Mouse (Mus musculus): ENCODE measurements around the gene Thumpd1.
"Not testable (repeated sequence)": the region's sequence is repeated elsewhere in the genome, so short reads cannot be mapped to it uniquely, and the experiment has no call there.

Gene Thumpd1

DNA sequence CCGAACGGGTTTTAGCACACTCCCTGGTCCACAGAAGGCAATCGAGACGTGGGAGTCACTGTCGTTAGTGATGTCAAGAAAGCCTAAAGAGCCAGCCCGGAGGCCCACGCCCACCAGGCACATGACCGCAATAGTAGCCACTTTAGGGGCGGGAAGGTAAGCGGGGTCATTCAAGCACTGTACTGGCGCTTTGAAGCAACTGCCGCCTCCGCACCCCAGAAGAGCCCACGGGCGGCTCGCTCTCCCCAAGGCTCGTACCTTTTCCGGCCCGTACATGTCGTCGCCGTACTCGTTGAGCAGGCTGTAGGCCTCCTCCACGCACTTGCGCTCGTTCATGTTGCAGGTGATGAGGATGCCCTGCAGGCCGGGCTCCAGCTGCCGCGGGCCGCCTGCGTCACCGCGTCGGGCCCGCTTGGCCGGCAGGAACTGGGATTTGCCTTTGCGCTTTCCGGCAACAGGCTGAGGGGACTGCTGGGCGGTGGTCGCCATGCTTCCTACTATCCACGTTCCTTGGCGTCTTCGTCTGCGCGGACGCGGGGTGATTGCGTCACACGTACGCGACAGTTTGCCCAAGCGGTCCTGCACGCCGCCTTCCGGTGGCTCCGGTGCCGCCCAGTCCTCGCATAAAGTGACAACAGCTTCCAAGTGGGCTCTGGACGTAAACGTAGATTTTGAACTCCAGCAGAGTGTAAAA is at the start of gene Thumpd1:
Thumpd1 (minus strand) TSS at position 546 of the 694 bp plus-strand sequence.
- DNase-seq: peak; percentile 80 to 91

DNA sequence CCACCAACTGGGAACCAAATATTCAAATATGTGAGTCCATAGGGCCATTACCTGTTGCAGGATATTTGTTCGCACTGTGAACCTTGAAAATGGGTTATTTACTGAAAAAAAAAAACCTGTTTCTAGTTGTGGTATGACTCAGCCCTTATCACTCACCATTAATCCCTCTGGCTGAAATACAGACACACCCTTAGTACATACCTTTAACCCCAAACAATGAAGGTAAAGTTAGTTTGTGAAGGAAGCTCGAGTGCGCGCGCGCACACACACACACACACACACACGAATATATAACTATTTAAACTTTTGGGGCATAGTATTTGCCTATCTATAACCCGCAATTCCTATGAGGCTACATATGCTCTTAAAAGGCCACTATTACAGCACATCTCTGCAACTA is 49.3 kb upstream of the Thumpd1 start:
- no peak for DNase-seq

DNA sequence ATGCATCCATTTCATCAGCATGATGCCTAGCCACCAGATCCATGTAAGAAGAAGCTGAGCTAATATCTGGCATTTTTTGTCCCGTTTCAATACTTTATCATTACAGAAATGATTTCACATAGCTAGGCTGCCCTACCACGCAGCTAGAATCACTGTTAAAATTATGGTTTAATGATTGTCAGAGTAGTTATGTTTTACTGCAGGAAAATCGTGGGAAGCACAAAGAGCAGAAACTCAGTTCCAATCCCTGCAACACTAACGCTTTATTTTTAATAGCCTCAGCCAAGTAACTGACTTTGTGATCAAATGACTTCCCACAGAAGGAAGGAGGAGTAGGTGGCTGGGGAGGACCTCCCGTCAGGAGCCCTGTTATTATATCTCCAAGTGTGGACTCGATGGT is 46.4 kb upstream of the Thumpd1 start:
- DNase-seq: no peak

DNA sequence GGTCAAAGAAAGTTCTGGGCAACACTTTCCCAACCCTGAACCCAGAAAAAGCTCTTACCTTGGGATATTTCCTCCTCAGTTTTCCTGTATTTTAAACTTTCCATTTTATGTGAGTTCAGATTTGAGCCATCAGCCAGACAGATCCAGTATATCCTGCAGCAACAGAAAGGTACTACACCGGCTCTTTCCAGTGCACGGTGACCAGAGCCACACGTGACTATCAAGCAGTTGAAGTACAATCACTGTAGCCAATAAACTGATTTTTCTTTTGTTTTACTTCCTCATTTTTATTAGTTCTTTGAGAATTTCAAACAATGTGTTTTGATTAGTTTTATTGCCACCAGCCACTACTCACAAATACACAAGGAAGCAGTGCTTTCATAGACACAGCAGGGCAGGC is 43.8 kb upstream of the Thumpd1 start:
- no peak for DNase-seq

DNA sequence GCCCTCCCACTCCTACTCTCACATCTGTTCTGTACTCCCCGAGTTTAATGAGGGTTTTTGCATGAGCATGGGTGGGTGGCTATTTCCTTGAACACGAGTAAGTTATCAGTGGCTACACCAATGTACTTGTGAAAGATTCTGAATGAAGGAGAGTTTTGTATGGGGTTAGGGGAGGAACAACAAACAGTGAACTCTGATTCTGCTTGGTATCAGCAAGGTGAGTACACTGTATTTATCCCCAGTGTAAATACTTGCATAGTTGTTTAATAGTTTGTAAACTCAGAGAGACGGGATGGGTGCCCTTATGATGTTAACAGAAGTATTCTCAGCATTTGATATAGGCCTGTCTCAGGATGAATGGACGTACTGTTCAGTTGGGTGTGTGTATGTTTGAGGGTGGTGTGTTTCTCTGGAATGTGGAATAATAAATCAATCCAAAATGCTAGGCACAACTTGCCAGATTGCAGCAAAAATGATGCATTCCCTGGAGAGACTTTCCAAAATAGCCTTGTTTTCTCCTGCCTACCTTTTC is 41.6 kb upstream of the Thumpd1 start:
- no peak for DNase-seq

DNA sequence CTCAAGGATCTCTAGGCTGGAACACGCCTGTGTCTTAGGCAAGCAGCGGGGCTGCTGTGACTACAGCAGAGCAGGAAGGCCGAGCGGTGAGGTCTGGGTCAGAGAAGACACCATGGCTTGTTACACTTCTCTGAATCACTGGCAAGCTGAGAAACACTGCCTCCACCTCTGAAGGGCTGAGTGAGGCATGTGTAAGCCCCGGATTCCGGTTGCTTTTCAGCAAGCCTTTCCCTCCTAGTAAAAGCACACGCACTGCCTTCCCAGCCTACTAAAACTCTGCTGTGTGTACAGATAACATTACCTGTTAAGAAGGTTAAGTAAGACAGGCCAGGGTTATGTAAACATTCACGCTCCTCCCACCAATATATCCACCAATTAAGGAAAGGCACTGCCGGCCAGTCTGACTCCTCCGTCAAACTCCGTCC is 39.9 kb upstream of the Thumpd1 start, which contains the start of gene Acsm3:
Acsm3 (plus strand) TSS at position 397 of the 425 bp plus-strand sequence.
- DNase-seq: no peak

DNA sequence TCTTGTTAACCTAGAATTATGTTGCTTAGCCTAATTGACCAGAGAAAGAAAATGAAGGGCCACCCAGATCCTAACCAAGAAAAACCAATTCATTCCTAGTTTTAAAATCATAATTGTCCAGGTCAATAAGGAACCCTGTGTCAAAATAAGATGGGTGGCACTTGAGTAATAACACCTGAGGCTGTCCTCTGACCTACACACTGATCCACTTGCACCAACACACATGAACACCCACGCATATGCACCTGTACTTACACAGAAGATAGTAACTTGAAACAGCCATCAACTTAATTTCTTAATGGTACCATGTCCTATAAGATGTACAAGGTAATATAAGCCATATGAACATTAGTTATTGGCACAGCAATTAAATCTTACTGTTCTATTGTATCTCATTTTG is 33.1 kb upstream of the Thumpd1 start:
- no peak for DNase-seq

DNA sequence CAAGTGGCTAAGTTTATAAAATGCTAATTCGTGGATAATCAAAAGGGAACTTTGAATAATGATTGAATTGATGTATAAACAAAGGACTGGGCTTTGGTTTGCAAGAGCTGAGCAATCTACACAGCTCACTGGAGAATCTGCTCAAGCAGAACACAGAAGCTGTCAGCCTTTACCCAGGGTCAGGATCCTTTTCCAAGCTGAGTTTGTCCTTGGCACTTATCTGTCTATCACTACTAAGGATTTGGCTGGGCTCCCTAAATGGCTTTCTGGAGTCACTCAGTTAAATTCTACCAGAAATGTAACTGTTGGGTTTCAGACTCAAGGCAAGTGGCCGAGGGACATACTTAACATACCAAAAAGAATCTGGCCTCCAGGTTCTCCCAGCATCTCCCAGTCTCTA is 29.3 kb upstream of the Thumpd1 start:
- no peak for DNase-seq

DNA sequence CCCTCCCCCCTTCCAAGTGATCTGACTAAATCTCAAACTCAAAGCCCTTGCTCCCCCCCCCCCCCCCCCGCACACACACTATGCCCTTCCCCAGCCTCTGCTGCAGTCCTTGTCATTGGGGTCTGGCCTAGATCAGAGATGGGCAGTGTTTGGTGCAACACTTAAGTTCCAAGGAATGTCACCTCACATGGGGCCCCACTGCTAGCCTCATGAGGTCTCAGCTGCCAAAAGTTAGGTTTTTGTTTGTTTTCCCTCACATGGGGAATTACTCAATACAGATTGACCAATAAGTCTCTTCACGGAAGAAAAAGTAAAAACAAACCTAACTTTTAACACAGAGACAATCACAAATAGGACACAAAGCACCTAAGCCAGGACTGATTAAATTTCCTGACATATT is 28.2 kb upstream of the Thumpd1 start:
- no peak for DNase-seq

DNA sequence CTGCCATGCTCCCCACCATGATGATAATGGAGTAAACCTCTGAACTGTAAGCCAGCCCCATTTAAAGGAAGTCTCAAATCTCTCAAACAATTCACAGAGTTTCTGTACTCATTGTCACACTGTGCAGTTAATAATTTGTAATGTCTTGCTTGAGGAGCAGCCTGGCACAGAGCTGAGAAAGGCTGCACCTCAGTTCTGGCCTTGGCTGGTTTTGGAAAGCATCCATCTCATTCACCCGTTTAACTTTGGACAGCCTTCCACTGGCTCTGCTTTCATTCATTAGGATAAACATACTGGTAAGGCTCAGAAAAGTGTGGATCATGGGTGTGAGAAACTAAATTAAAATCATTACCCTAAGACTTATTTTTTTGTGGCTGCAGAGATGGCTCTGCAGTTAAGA is 25.3 kb upstream of the Thumpd1 start:
- no peak for DNase-seq

DNA sequence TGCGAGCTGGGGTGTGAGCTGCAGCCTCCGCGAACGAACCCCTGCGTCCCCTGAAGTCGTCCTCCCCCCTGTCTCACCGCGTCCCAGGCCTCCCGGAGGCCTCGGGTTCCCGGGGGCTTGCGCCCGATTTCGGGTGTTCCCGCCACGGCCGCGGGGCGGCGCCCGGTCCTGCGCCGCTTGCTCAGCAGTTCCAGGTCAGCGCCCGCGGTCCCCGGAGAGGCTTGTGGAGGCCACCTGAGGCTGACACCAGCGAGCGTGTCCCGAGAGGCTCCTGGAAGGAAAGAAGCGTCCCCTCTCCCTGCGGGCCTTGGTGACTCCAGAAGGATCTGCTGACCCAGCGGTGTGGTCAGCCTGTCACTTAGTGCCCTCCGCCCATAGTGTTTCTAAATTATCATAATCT is 23.7 kb upstream of the Thumpd1 start:
- DNase-seq: no peak

DNA sequence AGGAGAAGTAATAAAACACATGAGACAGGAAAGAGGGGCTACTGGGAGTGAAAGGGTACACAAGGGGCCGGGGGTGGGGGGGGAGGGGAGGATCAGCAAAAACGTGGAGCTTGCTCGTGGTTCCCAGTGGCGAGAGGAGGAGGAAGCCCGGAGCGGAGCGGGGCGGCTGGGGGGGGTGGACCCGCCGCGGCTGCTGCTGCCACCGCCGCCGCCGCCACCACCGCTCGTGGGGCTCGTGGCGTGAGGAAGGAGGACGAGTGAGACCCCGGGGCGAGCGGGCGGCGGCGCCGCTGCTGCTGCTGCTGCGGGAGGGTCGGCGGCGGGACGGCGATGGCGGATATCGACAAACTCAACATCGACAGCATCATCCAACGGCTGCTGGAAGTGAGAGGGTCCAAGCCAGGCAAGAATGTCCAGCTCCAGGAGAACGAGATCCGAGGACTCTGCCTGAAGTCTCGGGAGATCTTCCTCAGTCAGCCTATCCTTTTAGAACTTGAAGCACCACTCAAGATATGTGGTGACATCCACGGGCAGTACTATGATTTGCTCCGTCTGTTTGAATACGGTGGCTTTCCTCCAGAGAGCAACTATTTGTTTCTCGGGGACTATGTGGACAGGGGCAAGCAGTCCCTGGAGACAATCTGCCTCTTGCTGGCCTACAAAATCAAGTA is 19.3 kb upstream of the Thumpd1 start:
- not testable (repeated sequence) for DNase-seq

DNA sequence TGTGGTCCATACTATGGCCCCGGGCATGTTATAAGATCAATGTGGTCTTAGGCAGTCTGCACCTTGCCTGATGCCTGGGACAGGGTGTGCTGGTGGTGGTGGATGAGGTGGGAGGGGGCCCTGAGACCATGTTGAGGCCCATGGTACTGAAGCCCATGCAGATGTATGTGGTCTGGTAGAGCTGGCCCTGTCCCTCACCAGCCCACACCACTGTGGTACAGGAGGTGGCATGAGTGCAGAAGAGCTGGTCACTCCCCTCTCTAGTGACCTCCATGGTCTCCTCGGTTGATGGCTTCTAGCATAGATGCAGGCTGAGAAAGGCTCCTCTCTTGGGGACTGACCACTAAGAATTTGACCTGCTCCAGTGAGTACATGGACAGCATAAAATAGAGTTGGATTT is 18.3 kb upstream of the Thumpd1 start:
- DNase-seq: no peak

DNA sequence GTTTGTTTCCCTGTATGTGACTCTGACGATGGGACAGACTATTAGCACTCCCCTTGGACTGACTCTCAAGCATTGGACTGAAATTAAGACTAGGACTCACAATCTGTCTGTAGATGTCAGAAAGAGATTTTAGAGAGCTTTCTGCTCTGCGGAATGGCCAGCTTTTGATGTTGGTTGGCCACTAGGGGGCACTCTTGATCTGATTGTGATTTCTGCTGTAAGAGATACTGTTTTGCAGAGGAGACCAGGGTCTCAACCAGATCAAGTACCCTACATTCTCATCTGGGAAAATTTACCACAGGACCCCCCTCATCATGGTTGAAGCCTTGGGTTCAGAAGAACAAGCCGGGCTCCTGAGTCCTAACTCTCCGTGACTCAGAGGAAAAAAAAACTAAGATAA is 10.7 kb upstream of the Thumpd1 start:
- DNase-seq: not testable (repeated sequence)

DNA sequence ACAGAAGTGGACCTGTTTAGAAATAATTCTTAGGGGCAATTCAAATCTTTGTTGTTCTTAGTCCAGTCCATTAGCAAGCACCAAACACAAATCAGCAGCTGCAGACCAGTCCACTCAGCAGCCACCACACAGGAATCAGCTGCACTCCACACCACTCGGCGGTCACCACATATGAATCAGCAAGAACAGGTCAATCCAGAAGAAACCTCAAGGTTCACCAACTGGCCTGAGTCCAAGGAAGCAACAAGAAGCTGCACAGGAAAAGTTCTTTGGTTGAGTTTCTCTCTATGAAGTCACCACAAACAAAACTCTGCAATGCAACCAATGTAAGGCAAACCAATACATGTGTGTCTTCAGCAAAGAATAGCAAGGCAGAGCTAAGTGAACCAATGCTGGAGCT is 7.0 kb upstream of the Thumpd1 start:
- no peak for DNase-seq

DNA sequence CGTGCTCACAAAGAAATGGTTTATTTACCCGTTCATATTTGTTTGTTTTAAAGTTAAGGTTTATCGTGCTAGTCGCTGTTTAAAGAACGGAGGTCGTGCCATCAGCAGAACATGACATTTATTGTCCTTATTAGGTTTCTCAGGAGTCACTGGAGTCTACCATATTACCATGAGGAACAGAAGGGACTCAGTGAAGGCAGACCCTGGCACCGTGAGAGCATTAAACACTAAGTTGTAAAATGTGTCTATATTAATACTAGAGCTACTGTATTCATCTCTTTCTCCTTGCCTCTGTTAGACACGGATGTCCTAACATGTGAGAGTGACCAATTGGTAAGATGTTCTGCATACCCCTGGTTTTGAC is 331 bp upstream of the Thumpd1 start:
- no peak for DNase-seq

DNA sequence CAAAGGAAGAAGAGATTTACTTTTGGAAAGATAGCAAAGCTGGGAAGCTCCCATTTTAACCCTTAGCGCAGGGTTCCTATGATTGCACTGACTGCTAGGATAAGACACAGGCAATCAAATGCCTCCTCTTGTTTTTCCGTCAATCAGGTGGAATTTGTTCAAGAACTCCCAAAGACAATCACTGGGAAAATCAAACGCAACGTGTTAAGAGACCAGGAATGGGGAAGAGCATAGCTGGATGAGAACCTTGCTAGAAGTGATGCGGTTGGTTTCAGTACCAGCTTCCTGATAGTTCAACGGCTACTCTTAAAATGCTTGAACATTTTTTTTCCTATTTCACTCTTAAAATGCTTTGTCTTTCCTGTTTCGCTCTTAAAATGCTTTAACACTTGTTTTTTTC is 6.5 kb downstream of the Thumpd1 start:
- DNase-seq: no peak

DNA sequence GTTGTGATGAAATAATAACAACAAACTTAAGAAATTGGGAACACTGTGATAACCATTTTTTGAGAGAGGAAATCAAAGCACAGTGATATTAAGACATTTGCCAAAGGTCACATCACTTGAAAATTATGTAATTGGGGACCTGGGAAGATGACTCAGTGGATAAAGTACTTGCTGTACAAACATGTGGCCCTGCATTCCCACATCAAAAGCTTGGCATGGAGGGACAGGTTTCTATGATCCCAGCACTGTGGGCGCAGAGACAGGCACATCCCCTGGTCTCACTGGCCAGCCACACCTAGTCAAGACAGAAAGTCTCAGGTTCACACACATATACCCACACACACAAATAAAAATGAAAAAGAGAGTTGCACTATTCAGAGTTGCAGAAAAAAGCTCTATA is 25.7 kb downstream of the Thumpd1 start:
- DNase-seq: no peak

DNA sequence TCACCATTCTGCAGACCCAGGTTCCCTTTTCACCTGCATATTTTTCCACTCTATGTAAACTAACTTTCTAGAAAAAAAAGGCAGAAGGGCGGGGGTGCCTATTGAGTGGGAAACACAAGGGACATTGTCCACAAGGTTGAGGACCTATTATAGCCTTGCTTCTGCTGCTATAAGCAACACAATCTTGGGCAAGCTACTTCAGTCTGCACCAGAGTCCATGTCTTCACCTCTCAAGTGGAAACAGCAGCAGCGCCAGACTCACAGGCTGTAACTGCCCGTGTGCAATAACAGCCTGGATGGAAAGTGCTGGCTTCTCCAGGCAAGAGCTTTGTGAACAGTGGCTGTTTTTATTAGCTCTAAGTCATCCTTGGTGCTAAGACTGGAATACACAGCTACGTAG is 28.3 kb downstream of the Thumpd1 start:
- no peak for DNase-seq

DNA sequence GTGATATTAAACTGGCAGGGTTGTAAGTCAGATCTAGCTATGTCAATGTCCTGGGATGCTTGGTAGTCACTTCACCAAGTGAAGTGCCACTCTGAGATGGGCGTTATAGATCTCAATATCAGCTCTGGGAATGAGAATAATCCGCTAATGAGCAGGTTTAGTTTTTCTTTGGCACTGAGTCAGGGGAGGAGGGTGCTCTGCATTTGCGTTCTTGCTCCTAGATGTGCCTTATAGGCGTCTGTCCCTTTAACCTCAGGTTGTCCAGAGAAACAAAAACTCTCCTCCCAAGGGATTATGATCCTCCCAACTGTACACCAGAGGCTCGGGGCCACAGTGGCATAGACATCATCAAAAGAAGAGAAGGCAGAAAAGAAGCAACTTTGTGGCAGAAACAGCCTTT is 30.9 kb downstream of the Thumpd1 start, which contains the start of gene Acsm4:
Acsm4 (plus strand) TSS at position 301 of the 400 bp plus-strand sequence.
- no peak for DNase-seq

DNA sequence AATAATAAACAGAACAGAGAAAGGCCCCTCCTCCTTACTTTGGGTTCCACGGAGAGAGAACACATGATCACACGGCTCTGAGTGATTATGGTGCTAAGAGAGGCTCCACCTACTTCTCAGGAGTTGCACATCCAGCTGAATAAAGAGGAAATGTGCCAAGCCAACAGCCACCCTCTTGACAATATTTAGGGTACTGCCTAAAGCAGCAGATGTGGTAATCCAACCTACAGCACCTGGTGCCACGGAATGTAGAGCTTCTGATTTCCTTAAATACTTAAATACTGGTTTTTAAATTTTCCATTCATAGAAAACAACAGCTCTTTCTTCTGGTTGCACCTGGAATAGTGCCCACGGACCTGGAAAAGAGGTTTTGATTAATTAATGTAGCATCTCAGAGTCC is 37.9 kb downstream of the Thumpd1 start:
- DNase-seq: no peak

DNA sequence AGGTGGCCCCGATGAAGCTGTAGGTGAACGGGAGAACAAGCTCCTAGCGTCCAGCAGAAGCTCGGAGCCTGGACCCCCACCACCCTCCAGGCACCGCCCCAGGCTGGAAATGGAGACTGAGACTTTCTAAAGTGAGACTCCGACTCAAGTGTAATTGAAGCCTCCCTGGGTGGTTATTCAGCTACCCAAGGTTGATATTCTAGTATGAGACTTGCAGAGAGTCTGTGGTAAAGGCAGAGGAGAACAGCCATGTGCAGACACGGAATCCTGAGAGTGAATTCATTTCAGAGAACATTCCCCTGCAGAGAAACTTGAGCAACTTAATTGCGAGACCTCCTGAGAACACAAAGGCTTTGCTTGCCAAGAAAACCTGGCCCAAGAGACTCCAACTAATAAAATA is 40.5 kb downstream of the Thumpd1 start:
- DNase-seq: no peak

DNA sequence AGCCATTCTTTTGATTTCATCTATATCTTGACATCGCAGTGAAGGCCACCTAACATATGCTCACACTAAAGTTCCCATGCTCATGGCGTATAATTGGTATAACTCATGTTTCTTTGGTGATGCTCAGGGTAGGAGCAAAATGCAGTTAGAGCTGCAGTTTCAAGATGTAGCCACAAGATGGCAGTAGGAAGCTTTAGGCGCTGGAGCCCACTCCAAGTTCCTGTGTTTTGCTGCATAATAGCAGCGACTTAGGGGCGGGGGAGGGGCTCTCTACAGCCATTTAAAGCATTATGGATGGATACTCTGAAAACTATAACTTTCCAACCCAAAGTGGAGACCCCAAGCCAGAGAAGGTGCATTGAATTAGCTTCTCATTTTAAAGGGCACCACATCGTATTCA is 47.1 kb downstream of the Thumpd1 start:
- peak in 1 of 2 experiments; percentile 9 for DNase-seq

DNA sequence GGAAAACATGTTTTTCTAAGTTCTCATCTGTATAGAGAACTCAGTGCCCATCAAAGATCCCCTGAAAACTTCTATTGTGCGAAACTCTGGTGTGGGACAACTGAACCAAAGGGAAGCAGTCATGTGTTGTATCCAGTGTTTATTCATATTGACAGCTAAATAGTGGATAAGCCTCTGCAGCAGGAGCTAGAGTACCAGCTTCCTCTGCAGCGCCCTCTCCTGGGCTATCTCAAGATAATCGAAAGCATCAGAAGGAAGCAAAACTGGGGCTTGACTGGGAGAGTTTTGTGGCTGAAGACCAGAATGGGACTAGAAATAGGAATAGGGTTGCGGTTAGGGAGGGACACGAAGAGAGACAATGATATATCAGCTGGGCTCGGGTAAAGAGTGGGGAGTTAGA is 49.7 kb downstream of the Thumpd1 start:
- DNase-seq: no peak

Measured in spleen, adult 18-20 months (tissue).